Mouse (Mus musculus): ENCODE data around the gene Rasd1.

The Rasd1 gene

DNA sequence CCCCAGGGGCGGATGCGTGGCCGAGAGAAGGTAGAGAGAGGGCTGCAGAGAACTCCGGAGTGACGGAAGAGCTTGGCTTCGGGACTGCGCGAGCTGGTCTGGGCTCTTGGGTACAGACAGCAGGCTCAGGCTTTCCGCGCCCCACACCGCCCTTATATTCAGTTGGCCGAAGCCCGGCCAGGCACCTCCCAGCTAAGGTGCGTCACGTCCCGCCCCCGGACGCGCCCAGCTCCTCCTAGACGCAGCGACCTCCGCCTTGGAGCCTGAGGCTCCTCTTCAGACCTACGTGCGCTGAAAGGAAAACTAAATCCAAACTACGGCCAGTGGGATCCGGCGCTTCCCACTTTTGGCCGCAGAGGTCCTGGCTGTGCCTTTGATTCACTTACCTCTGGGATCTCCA, at the start of gene Rasd1:
Rasd1 (minus strand) TSS at position 127 of the 400 bp plus-strand sequence.
- no peak for DNase-seq (ENCODE audit: low read depth)

DNA sequence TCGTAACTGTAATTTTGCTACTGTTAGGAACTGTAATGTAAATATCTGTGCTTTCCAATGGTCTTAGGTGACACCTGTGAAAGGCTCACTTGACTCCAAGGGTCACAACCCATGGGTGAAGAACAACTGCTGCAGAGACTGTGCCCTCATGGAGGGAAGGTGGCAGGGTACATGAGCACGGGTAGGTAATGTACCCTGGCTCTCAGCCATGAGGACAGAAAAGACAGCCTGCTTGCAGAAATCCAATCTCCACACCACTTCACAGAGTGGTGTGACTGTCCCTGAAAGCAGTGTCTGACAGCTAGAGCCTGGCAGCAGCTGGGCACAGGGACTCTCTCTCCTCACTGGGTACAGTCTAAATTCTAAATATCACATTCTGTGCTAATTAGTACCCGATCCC, 46.8 kb upstream of the Rasd1 start:
- no peak for DNase-seq (ENCODE audit: low read depth)

DNA sequence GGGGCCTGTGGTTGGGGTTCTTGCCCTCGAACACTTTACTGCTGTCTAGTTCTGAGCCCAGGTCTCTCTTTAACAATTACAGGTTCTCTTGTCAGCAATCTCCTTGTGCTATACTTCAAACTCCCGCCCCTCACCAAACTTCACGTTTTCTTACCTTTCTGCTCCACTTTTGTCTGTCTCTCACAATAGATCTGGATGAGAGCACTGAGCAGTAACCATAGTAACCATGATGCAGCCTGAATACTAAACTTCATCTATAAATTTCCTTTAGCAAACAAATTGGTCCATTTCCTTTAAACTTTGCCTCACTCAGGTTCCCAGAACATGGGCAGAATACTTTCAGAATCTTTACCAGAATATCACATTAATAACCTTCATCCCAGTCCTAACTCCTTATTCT, 44.7 kb upstream of the Rasd1 start:
- no peak for DNase-seq (ENCODE audit: low read depth)

DNA sequence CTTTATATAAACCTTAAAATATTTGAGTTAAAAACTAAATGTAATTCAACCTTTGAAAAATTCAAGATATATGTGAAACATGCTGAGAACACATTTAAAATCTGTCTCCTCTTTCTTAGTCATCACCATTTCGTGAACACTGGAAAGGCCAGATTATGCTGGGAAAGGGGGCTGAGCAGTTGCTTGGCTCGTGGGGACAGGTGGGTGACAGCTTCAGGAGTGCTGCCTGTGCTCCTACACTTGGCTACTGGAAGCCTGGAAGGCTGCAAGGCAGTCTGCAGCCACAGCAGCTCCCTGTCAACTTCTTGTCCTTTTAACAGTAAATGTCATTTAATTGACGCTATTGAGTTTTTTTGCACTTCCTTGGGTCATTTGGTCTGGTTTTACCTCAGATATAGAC, 41.1 kb upstream of the Rasd1 start:
- DNase-seq (ENCODE audit: low read depth) = no peak

DNA sequence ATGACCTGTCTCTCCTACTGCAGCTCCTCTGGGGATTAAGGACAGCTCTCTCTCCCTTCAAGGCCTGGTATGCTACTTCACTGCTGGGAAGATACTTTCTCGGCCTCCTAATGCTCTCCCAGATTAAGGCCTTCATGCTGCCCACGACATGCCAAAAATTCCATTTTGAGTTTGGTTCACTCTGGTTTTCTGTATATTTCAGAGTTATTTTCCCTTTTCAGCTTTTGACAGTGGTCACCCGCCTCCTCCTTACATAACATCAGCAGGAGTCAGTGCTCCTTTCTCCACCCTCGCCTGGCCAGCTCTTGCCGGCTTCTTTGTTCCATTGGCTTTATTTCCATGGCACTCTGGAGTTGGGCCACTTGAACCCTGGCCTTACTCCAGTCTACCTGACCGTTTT, 40.0 kb upstream of the Rasd1 start:
- no peak for DNase-seq (ENCODE audit: low read depth)

DNA sequence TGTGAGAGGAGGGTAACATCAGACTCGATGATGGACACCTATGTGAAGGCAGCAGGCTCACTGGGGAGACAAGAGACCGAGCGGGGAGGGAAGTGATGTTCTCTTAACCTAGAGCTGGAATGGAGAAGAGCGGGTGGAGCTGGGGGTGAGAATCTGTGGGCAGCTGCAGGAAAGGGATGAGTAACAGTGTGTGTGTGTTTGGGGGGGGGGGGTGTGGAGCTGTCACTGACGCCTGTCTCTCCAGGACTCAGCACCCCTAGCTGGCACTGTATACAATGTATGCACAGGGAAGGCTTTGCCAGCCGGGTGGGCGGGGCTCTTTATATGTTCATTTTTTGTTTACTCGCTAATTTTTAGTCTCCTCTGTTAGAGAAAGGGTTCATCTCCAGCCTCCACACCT, 39.1 kb upstream of the Rasd1 start:
- no peak for DNase-seq (ENCODE audit: low read depth)

DNA sequence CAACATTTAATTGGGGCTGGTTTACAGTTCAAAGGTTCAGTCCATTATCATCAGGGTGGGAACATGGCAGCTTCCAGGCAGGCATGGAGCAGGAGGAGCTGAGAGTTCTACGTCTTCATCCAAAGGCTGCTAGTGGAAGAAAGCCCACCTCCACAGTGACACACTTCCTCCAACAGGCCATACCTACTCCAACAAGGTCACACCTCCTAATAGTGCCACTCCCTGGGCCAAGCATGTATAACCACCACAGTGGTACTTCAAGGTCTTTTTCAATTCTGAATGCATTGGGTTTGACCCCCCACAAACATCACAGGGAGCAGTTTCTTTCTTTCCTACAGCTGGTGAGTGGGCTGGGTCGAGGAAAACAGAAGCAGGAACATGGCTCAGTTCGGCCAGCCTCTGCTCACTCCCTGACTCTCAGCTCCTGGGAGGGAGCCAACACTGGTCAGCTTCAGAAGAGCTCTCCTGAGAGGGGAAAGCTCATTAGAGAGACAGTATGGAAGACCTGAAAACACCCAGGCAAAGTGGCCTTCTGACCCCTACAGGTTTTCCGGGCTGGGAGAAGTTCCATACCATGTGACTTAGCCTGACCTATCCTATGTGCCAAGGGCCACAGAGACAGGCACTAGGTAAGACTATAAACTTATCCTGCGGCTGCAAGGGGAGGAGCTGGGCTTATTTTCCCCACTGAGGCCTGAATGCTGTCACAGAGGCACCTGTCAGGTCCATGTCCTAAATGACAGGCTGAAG, 36.7 kb upstream of the Rasd1 start:
- DNase-seq (ENCODE audit: low read depth) = peak; percentile 17

DNA sequence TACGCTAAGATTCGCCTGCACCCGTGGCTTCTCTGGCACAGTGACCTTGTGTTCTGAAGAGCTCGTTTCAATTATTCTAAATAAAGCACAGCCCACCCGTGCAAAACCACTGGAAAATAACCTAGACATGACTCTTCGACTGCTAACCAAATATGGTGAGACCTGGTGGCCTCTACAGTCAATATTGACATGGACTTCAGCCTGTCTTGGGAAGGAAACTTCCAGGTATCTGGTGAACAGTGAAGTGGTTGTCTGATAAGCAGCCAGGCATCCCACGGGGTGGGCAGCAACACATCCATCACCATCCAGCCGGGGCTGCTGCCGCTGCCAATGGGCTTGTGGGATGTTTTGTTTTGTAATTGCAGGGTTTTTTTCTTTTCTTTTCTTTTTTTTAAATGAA, 29.6 kb upstream of the Rasd1 start:
- DNase-seq (ENCODE audit: low read depth) = no peak

DNA sequence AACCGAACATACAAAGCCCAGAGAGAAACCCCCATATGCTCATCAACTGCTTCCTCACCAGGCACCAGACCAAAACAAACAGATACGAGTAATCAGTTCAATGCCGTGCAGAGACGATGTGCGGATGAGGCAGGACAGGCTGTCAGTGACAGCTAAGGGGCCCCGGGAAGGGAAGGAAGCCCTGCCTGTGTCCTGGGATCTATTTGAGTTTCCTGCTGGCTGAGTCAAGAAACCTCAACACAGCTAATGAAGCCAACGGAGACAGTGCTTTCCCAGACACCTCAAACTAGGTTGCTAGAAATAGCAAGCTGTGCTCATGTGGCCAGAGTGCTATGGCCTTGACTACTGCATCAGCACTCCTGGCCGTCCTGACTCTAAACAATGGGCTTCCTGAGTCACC, 26.6 kb upstream of the Rasd1 start:
- DNase-seq (ENCODE audit: low read depth) = no peak

DNA sequence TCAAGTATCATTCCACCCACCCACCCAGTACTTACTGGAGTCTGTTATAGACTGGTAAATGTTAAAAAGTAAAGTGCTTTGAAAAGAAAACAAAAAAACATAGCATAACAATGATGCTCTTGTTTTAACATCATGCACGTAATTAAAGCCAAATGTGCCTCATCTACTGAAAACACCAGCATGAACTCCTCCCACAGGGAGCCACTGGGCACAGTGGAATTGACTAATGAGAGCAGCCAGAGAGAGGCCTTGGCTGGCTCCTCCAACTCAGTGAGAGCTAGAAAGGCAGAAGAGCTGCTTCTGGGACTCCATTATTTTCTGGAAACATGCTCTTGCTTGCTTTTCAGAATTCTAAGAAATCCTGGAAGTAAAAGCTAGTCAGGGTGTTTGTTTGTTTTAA, 24.7 kb upstream of the Rasd1 start:
- peak; percentile 79 for DNase-seq (ENCODE audit: low read depth)

DNA sequence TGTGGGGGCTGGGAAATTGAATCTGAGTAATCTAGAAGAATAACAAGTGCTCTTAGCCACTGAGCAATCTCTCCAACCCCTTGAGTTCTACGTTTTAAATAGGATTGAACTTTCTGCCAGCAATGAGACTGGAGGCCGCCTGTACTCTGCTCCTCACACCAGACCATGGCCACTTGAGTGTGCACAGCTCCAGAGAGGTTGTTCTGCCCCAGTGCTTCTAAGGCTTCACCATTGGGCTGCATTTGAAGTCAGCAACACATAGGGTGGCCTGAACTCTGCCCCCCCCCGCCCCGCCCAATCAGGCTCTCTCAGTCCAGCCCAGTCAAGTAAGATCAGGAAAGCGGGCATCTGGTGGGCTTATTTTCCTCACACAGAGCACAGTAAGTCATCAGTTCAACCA, 13.1 kb upstream of the Rasd1 start:
- no peak for DNase-seq (ENCODE audit: low read depth)

DNA sequence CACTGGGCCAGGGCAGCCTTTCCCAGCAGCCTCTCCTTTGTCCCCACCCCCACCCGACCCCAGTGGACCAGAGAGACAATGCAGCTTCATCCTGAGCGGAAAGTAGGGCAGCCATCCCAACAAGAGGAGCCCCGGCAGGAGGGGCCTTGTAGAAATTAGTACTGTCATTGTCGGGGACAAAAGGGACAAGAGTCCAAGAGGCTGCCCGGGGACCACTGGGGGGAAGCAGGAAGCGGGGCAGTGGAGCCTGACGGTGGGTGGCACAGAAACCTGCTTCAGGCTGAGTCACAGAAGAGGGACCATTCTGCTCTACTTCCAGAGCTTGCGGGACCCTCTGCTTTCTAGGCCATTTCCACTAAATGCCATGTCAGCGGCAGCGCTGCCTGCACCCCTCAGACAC, 10.5 kb upstream of the Rasd1 start:
- no peak for DNase-seq (ENCODE audit: low read depth)

DNA sequence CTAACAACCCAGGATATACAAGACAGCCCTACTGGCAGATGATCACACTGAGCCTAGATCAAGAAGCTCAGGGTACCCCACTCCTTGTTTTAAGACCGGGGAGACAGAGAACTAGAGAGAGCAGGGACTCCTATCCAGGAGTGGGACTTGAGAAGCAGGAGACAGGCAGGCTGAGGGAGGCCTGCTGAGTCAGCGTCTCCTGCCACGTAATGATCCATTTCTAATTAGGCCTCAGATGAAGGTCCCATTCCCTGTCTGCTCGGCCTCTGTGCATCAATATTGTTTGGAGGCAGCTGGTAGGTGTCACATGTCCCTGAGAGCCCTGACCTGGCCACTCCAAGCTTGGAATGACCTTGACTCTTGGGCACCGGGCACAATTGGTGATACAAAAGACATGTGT, 8.6 kb upstream of the Rasd1 start:
- DNase-seq (ENCODE audit: low read depth) = no peak

DNA sequence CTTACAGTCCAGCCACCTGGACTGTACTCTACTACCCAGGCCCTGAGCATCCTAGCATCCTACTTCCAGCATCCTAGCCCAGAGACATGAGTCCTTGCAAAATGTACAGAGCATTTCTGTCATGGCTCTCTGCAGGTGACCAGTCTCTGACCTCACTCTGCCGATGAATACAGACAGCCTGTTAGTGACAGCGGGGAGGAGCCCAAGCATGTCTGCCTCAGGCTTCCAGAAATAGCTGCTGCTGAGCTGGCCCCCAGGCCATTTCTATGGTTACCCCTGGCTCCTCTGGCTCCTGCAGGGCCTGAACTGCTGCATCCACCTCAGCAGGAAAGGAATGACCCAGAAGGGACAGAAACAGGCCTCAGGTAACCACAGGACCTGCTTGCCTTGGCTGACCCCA, 6.9 kb upstream of the Rasd1 start:
- DNase-seq (ENCODE audit: low read depth) = no peak

DNA sequence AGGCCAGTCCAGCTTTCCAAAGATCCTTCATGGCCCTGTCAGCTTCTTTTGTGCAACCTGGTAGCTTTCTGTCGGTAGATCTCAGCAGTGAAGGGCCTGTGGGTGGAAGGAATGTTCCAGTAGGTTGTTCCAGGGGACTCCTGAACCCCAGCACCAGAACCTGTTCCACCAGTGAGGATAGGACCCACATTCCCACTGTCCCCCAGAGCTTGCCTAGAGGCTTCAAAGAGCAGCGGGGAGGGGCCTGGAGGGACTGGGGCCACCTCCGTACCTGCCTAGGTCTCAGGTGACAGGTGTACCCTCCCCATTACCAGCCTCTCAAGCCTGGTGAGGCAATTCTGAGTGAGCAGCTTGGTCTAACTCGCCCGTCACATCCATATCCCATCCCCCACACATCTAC, 6.0 kb upstream of the Rasd1 start:
- DNase-seq (ENCODE audit: low read depth) = no peak

DNA sequence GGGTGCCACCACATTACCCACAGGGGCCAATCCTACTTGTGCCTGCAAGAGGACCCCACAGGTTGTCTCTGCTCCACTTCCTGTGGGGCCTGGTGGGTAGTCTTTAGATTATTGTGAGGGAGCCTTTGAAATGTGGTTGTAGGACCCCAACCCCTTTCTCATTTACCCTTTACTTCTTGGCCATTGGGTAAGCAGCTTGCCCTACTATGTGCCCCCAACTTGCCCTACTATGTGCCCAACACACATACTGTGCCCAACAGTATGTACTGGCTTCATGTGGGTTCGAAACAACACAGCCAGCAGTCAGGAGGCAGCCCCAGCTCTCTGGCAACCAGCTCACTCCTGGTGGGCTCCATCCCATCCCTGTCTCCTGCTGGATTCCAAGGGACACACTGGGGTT, 3.0 kb upstream of the Rasd1 start:
- no peak for DNase-seq (ENCODE audit: low read depth)

DNA sequence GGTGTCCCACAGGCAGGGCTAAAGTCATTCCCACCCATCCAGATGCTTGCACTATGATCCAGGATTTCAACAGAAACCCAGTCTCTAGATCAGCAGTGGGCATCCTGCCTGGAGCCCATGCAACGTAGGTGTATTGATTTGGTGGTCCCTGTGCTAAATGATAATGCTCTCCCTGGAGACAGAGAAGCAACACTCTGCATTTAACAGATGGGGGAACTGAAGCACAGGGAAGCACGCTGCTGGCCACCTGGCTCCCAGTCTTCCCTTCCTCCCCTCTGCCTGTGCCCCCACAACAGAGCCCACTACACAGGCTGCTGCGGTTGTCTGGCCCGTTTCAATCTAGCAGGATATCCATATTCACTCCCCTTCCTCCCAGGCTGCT, 1.3 kb upstream of the Rasd1 start:
- no peak for DNase-seq (ENCODE audit: low read depth)

DNA sequence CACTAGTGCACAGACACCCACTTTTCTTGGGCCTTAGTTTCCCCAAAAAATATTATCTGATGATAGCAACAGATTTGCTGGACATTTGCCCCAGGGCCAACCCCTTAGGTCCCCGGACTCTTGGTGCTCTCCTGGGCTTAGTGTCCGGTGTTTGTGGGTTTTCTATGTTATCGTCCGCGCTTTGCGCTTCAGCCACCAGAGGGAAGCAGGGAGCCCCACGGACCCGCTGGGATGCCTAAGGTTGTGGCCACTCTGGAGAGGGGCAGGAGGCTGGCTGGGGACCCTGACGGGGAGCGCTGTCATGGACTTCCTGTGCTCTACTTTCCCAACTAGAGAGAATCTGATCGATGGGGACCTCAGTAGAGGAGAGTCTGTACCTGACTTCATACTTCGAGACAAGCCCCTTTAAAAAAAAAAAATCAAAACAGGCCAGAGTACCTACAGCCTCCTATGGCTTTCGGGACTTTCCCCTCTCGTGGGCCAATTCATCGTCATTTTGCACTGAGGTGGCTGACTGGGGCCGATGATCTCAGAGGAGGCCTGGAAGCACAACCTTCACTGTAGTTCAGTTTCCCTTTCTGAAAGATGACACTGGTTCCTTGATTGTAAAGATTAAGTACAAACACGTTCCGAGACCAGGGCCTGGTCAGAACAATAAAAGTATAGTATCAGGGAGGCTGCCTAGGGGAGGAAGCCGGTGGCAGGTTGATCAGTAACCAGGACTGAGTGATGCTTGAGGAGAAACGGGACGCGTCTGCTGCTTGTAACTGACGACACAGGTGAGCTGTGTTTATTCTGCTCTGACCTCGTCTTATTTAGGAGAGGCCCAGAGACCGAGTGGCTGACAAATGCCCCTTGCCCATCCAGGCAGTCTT, 720 bp upstream of the Rasd1 start:
- peak; percentile 76 for DNase-seq (ENCODE audit: low read depth)

DNA sequence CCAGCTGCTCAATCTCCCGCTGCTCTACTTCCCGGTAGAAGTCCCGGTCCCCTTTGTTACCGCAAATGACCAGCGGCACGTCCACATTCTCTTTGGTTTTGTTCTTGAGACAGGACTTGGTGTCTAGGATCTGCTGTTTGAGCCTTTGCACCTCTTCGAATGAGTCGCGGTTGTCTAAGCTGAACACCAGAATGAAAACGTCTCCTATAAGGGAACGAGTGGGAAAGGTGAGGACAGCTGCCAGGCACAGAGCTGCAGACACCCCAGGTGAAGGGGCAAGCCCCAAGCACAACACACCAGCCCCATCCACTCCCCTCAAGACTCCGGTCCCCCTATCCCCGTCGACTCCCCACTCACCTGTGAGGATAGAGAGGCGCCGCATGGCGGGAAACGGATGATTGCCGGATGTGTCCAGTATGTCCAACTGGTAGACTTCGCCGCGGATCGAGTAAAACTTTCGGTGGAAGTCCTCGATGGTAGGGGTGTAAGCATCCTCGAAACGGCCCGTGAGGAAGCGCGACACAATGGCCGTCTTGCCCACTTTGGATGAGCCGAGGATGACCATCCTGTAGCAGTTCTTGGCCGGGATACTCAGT, 483 bp downstream of the Rasd1 start:
- DNase-seq (ENCODE audit: low read depth) = no peak

DNA sequence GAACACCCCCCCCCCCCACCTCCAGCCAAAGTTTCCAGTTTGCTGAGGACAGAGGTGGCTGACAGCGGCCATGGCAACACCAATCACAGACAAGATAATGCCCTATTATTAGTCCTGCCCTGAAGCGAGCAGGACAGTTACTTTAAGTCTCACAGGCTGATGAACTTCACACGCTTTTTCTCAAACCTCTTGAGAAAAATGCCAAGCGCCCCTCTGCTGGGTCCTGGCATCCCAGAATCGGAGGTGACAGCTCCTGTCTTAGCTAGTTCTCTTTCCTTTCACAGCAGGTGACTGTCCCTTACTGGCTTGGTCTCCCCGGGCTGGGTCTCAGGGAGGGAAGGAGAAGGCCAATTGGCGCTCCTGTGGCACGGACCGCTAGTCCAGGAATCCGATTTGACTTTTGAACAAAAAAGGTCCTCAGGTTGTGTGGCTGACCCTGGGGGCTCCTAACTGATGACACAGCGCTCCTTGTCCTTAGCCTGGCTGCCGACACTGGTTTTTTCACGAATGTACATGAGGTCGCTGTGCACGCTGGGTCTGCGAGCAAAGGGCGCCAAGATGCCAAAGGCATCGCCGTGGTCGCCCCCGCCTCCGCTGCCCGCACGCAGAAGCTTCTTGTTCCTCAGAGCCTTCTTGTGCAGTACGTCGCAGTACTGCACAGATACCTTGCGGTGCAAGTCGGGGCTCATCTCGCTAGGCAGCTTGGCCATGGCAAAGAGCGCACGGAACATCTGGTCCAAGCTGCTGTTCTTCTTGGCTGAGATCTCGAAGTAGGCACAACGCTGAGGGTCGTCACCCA, 1.2 kb downstream of the Rasd1 start:
- no peak for DNase-seq (ENCODE audit: low read depth)

DNA sequence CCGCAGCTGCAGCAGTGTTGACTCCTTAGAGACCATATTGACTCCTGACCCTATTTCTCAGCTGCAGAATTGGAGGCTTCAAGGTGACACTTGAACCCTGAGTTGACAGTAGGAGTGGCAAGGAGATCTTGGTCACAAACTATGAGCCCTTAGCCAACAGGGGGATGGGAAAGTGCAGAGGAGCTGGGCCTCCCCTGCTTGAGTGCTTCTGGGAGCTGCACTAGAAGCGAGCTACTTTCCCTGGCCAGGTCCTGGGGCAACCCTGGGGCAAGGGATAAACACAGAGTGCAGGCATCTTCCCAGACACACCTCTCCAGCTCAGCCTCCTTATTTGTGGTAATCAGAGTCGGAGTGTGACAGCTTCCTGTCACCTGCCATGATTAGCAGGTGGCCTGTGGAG, 2.2 kb downstream of the Rasd1 start:
- no peak for DNase-seq (ENCODE audit: low read depth)

DNA sequence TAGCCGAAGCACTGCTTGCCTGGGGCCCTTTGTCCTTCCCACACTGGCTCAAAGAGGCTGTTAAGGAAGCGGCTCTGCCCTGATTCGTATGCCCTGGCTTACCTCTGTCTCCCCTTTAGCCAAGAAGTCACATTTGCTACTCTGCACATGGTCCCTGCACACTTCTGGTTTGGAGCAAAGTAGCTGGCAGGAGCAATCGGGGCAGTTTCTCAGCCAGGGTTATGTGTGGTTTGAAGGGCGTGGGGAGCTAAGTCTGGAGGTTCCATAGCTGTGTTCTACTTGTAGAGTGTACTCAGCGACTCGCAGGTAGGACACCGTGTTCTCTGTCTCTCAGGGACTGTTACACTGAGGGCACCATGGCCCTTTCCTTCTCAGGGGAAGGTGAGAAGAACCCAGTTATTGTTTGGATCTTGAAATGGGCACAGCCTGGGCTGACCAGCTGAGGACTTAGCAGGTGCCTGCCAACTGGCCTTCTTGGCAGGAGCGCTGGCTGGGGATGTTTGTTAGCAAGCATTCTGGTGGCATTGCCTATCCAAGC, 3.3 kb downstream of the Rasd1 start:
- DNase-seq (ENCODE audit: low read depth) = no peak

Data from NIH3T3 (cell line).